Mouse (Mus musculus) cerebellum, postnatal 36 days (tissue): Measurements from ENCODE around the gene Rreb1.
A peak's percentile ranks its signal among the peaks of the same experiment; 100 is the strongest.

ENCODE experiments used
- DNase-seq, 2 experiments: peaks; one replicate each; pipeline ENCODE4 v3.0.0; 2021 to 2022; ENCODE audit warnings: mixed read lengths in 2 of 2

The Rreb1 gene

DNA sequence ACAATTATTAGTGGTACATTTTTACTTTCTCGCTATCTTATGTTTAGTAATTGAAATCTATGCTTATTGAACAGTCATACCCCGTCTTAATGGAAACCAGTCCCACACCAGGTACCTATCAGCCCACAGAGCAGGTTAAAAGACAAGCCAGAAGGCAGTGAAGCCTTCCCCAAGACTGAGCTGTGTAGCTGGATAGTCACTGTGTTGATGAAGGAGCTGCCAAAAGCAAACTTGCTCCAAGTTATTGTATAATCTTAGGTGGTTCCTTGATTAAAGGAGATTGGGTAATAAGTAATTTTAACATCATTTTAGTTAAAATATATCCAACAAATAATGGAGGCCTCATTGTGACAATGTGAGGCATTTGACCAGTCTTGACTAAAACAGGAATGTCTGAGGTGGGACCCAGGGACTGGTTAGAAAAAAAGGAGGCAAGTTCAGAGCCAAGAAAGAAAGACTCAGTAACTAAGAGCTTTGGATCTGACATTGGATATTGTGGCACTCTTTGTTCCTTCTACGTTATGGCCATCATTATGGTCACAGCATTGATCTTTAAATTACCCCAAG is 141.6 kb downstream of the Rreb1 start:
- DNase-seq: no peak

DNA sequence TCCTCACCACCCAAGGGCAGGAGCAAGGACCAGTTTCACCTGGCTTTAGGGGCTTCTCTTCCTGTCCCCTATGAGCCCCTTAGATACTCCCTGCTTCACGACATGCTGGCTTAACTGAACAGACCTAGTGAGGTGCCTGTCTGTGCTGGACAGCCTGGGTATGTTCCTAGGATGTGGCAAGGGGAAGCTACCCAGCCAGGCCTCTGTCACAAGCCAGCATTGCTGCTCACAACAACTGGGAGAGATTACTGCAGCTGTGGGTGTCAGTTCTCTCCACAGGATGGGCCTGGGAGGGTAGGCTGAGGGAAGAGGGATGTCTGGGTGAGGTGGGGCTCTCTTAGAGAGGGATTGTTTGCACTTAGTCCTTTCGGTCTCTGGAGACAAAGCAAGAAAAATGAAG is 142.5 kb downstream of the Rreb1 start:
- no peak for DNase-seq

DNA sequence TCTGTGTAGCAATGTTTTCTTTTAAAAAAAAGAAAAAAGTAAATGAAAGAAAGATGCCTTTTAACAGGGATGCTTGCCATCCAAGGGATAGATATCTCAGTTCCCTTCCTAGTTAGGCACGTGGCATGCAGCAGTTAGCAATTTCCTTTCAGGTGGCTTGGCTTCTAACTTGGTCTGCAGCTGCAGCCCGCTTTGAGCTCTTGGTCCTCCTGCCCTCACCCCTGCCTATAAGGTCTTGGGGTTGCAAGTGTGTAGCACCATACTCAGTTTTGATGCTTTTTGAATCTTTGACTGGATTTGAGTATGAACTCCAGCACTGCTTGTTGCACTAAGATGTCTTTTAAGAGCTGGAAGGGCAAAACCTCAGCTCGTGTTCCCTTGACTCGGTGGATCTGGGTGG is 144.9 kb downstream of the Rreb1 start:
- no peak for DNase-seq

DNA sequence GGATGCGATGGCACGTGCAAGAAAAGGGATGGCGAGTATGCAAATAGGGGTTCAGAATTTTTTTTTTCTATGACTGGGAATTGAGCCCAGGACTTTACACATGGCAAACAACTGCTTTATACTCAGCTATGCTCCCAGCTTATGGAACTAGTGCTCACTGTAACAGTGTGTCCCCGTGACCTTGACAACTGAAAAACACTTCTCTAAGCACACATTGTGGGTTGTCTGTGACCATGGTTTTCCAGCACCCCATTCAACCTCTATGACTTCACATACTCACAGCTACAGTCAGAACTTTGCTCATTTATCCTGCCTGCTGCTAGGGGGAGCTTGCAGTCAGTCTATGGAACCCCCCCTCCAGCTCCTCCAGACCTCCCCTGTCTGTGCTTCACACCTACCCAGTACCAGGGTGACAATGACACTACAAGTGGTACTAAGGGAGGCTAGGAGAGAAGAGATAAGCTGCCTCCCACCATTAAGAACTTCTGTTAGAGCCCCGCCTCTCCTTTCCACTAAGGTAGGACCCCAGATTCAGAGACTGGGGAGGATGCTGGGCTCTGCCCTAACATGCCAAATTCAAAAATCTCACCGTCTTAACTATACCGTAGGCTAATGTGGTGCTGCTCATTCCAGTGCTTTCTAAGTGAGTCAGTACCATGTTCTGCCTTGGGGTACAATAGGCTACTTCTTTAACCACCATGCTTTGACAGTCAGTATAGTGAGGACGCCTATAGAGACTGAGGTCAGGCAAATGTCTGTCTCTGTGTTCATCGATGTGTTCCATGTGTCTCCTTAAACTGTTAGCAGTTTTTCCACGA is 145.7 kb downstream of the Rreb1 start:
- DNase-seq: no peak

DNA sequence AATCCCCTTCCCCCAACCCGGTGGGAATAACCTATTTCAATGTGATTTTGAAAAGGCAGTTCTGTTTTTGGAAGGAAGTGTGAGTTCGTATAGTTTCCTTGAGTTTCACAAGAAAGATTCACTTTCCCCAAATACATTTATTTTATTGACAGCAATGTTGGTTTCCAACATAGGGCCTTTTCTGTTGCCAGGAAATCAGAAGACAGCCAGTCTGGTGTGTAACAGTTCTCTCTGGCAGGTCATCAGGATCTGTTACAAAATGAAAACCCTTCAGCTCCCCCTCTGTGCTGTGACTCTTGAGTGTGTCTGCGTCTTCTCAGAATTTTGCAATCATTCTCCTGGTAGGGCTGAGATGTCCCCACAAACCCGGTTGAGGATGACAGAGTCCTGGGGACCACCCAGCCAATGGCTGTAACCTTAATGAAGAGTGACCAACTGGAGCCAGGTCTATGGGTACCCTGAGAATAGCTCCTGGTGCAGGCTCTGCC is 146.3 kb downstream of the Rreb1 start:
- DNase-seq: no peak

DNA sequence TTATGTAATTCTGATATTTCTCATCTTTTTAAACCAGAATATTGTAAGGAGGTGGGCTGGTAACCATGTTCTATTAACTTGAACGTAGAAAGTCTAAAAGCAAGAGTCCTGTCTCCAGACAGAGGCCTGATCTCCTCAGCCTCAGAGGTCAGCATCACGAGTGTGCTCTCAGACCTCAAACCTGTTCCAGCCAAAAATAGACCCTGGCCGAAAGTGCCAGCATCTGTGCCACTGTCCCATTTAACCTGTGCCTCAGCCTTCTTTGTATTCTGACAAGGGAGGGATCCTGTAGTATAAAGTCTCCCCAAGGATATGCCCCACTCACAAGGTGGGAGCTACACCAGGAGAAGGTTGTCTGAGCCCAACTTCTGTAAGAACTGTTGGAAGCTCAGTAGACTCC is 148.2 kb downstream of the Rreb1 start:
- no peak for DNase-seq

DNA sequence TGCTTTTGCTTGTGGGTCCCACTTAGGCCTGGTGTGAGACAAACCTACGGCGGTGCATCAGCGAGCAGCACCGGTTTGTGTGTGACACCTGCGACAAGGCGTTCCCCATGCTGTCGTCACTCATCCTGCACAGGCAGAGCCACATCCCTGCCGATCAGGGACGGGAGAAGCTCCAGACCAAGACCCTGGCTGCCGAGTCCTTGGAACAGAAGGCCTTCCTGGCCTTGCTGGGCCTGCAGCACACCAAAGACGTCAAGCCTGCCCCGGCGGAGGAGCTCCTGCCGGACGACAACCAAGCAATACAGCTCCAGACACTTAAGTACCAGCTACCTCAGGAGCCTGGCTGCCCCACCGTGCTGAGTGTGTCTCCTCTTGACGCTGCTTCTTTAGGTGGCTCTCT is 151.3 kb downstream of the Rreb1 start:
- no peak for DNase-seq

DNA sequence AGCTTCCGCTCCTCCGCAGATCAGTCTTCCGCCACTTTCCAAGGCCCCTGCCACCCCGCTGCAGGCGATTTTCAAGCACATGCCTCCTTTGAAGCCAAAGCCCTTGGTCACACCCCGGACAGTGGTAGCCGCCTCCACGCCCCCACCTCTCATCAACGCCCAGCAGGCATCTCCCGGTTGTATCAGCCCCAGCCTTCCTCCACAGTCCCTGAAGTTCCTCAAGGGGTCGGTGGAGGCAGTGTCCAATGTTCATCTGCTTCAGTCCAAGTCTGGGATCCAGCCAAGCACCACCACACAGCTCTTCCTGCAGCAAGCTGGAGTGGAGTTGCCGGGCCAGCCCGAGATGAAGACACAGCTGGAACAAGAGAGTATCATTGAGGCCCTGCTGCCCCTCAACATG is 151.9 kb downstream of the Rreb1 start:
- DNase-seq: no peak

DNA sequence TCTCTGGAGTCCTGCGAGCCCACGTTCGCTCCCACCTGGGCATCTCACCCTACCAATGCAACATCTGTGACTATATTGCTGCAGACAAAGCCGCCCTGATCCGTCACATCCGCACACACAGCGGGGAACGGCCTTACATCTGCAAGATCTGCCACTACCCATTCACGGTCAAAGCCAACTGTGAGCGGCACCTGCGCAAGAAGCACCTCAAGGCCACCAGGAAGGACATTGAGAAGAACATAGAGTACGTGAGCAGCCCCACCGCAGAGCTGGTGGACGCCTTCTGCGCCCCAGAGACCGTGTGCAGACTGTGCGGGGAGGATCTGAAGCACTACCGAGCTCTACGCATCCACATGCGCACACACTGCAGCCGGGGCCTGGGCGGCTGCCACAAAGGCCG is 152.4 kb downstream of the Rreb1 start:
- DNase-seq: no peak

DNA sequence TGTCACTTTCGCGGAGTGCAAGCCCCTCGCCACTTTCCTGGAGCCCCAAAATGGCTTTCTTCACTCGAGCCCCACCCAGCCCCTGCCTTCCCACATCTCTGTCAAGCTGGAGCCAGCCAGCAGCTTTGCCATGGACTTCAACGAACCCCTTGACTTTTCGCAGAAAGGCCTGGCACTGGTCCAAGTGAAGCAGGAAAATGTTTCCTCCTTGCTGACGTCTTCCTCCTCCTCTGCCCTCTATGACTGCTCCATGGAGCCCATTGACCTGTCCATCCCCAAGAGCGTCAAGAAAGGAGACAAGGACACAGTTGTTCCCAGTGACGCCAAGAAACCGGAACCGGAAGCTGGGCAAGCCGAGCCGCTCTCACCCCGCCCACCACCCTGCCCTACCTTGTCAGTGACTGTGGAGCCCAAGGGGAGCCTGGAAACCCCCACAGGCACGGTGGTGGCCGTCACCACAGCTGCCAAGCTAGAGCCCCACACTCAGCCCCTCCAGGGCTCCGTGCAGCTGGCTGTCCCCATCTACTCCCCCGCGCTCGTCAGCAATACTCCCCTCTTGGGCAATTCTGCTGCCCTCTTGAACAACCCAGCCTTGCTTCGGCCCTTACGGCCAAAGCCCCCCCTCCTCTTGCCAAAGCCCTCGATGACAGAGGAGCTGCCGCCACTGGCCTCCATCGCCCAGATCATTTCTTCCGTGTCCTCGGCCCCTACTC is 153.2 kb downstream of the Rreb1 start:
- no peak for DNase-seq

DNA sequence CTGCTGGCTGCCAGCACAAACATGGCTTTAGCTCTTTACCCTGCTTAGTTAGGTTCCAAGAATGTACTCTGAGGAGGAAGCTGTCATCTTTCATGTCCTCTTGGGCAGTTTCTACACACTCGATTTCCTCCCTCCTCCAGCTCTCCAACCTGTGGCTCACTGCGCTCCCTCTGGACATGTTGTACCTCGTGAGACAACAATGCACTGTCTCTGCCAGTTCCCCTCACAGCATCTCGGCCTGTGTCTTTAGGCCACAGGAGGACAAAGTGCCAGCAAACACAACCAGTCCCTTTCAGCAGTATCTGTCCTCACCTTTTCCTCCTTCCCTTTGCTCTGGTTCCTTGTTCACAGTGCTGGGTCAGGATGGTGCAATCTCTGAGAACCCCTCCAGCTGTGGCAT is 155.9 kb downstream of the Rreb1 start:
- no peak for DNase-seq

DNA sequence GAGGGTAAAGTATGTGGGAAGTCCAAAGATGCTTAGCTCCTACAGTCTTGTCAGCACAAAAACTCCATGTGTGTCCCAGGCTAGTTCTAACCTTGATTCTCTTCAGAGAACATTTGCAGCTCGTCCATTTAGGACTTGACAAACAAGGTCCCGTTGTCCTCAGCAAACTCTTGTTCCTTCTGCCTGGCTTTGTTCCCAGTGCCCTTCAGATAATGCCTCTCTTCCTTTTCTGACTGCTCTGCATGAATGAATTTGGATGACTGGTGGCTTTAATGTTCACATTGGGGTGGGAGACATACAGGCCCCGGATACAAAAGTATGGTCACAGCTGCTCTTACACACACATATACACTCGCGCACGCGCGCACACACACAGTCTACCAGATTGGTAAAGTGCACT is 156.7 kb downstream of the Rreb1 start:
- DNase-seq: no peak

DNA sequence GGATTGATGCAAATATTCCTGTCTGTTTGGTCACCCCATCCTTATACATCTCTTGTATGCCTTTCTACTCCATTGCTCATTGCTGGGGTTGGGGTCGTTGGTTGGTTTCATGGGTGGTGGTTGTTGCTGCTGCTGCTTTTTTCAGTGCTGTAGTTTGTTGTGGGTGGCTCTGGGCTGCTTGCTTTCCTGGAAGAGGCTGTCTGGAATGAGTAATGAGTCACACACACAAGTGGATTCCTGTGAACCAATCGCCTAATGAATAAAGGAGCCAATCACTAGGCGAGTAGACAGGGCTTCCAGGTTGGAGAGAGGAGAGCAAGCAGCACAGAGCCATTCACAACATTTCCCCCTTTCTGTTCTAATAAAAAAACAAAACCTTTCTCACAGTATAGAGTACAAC is 158.2 kb downstream of the Rreb1 start:
- no peak for DNase-seq

DNA sequence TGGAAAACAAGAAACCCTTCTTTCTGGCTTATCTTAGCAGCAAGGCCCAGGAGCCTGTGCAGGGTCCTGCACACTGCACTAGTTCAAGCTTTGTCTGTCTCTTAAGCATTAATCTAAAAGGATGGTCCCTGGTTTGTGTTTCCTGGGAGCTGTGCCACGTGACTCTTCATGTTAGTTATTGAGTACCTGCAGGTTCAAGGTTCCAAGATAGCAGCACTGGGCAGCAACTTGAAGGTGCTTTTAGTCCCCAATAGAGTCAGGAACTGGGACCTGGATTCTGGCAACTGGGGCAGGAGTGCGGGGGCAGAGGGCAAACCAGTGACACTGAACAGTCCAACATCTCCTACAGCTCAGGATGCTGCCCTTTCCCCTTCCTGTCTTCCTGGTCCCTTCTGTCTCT is 162.0 kb downstream of the Rreb1 start:
- no peak for DNase-seq

DNA sequence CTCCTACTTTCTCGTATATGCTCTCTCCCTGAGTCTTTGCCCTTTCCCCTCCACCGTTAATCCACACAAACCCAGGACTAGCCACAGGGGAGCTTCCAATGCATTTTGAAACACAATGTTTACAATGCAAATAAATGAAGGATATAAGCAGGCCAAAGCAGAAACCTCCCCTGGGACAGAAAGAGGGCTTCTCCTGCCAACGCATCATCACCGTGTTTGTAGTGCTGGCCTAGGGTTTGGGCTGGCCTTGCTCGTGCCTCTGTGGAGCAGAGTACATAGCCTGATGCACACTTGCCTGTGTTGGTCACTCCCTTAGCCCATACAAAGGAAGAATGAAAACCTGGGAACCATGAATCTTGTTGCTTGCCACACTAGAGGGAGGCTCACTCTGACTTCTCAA is 162.4 kb downstream of the Rreb1 start:
- no peak for DNase-seq

DNA sequence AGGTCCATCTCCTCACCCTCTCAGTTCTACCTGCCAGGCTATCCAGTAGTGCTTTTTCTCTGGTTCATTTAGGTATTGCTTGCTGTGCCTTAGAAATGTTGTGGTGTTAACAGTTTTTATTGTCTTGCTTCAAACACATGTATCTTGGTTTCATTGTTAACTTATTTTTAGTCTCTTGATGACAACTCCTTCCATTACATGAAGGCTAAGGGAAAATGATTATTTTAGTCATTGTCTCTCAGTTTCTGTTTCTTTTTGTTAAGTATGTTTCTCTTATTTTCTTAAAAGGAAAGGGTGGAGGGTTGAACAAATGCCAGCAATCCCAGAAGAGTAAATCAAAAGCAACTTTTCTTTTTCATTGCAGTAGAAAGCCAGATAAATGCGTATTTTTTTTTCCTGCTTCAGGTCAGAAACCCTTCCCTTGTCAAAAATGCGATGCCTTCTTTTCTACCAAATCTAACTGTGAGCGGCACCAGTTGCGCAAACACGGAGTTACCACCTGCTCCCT is 163.0 kb downstream of the Rreb1 start:
- DNase-seq: no peak

DNA sequence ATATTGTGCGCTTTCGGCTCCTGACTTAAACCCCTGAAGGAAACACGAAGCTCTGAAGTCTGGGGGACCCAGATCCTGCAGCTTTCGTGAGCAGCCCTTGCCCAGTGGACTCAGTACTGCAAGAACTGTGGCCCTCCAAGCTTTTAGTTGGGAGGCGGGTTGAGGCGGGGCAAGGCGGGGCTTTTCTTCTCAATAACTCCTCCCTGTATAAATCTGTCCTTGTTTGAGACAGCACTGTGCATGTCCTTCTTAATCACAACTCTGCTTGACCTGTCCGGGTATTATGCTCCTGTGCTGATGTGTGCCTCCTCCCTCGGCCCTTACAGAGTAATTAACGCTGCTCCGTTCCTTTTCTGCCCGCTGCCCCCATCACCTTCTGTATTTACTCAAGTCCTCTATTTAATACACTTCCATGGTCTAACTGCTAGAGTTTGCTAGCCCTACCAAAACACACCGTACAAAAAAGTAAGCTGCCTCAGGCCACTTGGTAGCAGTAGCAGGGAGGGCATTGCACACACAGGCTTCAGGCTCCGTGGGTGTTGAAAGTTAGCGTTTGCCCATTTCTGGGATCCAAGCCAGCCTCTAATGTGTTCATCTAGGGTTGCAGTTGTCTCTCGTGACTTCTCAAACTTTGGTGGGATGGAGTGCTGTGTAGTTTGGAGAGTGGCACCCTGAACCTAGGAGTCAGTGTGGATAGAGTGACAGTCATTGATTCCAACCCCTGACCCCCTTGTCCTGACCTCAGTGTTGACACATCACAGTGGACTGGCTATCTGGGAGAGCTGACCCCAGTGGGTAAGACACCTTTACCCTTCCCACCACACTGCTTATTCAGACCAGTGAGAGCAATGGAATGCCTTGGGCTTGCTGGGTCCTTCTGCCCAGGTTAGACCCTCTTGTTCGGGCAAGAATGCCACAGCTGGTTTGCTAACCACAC is 164.0 kb downstream of the Rreb1 start:
- no peak for DNase-seq

DNA sequence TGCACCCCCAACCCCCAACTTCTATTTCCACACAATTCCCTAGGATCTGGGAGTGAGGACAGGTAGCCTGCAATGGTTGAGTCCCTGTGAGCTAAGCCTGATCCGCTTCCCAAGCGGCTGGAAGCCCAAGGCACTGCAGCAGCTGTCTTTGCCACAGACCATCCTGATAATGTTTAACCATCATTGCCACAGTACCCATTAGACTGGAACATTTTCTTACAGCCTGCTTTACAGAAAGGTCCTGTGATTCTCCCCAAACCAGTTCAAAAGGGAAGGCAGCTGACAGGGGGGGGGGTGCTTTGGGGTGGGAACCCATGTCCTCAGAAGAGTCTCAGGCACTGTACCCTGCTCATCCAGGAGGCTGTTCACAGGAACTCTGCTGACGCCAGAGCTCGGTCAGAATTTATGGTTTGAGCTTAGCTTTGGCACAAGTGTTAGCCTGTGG is 164.7 kb downstream of the Rreb1 start:
- DNase-seq: no peak

DNA sequence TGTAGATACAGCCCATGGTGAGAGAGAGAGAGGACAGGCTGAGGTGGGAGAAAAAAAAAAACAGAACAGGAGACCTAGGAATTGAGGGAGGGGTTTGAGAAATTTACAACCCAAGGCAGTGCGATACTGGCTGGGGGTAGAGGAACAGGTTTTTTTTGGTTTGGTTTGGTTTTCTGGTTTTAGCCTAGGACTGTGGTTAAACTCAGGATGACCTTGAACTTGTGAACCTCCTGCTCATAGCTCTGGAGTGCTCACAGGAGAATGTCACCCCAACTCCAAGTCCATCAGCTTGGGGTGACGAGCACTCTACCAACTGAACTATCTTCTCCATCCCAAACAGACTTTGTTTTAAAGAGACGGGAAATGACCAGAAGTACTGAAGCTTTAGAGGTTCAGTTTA is 165.3 kb downstream of the Rreb1 start:
- no peak for DNase-seq

DNA sequence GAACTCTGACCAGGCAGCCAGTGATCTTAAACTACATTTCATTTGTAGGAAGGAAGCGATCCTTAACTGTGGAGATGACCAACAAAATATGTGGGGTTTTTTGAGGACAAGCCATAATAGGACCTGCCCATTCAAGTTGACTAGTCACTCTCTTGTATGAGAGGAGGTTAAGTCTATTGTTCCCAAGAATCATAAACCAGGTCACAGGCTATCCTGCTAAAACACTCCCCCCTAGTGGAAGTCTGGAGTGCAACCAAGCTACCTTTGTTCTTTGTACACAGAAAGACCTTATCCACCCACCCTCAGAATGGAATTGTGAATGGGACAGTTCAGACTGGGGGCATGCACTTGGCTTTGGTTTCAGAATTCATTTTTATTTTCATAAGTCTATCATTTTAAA is 166.1 kb downstream of the Rreb1 start:
- DNase-seq: no peak

DNA sequence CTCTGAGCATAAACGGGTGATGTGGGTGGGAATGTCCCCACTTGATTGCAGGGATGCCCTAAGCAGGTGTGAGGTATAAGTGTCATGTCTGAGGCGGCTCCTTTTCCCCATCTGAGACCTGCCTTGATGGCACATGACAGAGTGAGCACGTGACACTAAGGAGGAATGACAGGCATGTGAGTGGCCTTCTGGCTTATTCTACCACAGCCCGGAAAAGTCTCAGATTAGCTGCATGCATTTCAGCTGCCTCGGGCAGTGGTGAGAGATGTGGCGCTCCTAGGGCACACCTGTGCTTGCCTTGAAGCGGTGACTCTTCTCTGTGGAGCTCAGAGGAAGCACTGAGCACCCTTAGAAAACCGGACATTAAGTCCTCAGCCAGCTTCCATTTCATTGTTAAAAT is 167.2 kb downstream of the Rreb1 start:
- no peak for DNase-seq

DNA sequence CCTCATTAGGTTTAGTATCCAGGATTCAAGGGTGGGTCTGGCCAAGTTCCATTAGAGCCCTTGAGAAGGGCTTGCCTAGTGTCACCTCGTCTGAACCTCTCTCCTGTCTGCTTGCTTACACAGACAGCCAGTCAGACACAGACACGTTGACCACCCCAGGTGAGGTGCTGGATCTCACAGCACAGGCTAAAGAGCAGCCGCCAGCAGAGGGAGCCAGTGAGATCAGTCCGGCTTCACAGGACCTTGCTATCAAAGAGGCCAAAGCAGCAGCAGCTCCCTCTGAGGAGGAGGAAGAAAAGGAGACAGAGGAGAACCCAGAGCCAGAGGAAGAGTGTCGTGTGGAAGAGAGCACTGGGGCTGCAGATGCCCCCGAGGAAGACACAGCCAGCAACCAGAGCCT is 168.5 kb downstream of the Rreb1 start:
- peak; percentile 78 to 80 for DNase-seq

DNA sequence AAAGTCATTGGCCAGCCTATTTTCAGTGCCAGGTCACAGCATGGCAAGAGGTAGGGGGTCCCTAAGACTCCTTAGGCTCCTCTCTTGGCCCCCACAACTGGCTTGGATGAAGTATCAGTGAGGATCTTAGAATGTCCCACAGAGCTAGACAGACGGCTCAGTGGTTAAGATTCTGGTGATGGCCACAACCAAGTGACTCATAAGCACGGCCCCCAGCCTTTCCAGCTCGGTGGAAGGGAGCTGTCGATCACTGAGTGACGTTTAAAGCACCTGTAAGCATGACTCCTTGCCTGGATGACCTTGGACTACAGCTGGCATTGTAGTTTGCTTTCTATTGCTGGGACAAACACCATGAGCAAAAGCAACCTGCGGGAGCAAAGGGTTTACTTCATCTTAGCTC is 174.8 kb downstream of the Rreb1 start:
- DNase-seq: no peak
